Mouse (Mus musculus): ENCODE measurements around the gene Susd3. TPM values are rescaled to one million over a fixed set of nuclear protein-coding genes. Genes with fewer than 3 reads are reported as not detected.

Gene Susd3
- polyA plus RNA-seq, 1 experiment from 2014 or later = 0.81 TPM

GRCm38 (mm10) chr13:49212711-49213500 is 35.6 kb downstream of the Susd3 start:
- WGBS = 78% methylated on average over 4 of the region's 4 CpGs
- no peaks in the 10 kb centered on the region for H3K36me3 ChIP-seq (ENCODE audit: control insufficient read depth, insufficient read depth, low read length)
- H3K4me2 ChIP-seq = no peak overlapping the region
- peaks cover 11% of the 10 kb centered on the region for H3K27me3 ChIP-seq (ENCODE audit: control insufficient read depth, insufficient read depth, low read length)
- H3K9me3 ChIP-seq (ENCODE audit: control insufficient read depth, low read length) = no peaks in the 10 kb centered on the region
- peaks cover 13% of the 10 kb centered on the region; the same call in 1 of the 2 replicates for H3K4me1 ChIP-seq (ENCODE audit: control insufficient read depth, insufficient read depth, low read length)
- DNase-seq (ENCODE audit: low spot score, missing footprints) = peak; percentile 80
- no peak overlapping the region for H3K4me3 ChIP-seq (ENCODE audit: low read depth, low read length)
- no peak overlapping the region for H3K9ac ChIP-seq (ENCODE audit: low read length)
- H3K27ac ChIP-seq (ENCODE audit: low read depth, low read length) = no peak overlapping the region
- no peak for ATAC-seq (ENCODE audit: low FRiP score)

- Histone ChIP-seq H3K9ac (ENCODE audit: low read length) (no peak overlapping the region), H3K9me3 (ENCODE audit: control insufficient read depth, low read length) (no peaks in the 10 kb centered on the region), H3K4me1 (ENCODE audit: control insufficient read depth, insufficient read depth, low read length) (peaks cover 9% of the 10 kb centered on the region; the same call in 1 of the 2 replicates), H3K4me3 (ENCODE audit: low read depth, low read length) (no peak overlapping the region), H3K4me2 (no peak overlapping the region), H3K27ac (ENCODE audit: low read depth, low read length) (no peak overlapping the region), H3K36me3 (ENCODE audit: control insufficient read depth, insufficient read depth, low read length) (no peaks in the 10 kb centered on the region), H3K27me3 (ENCODE audit: control insufficient read depth, insufficient read depth, low read length) (no peaks in the 10 kb centered on the region)
- WGBS = 58% methylated on average over 7 of the region's 7 CpGs
- DNase-seq (ENCODE audit: low spot score, missing footprints) (no peak), ATAC-seq (ENCODE audit: low FRiP score) (no peak)
These were observed 39.2 kb downstream of the Susd3 start for GRCm38 (mm10) chr13:49209306-49209705.

GRCm38 (mm10) chr13:49206341-49206740 is 42.2 kb downstream of the Susd3 start:
- Histone ChIP-seq H3K9ac (ENCODE audit: low read length) (no peak overlapping the region), H3K9me3 (ENCODE audit: control insufficient read depth, low read length) (no peaks in the 10 kb centered on the region), H3K27me3 (ENCODE audit: control insufficient read depth, insufficient read depth, low read length) (no peaks in the 10 kb centered on the region), H3K4me1 (ENCODE audit: control insufficient read depth, insufficient read depth, low read length) (peaks cover under 1% of the 10 kb centered on the region; the same call in 1 of the 2 replicates), H3K4me3 (ENCODE audit: low read depth, low read length) (no peak overlapping the region), H3K36me3 (ENCODE audit: control insufficient read depth, insufficient read depth, low read length) (no peaks in the 10 kb centered on the region), H3K27ac (ENCODE audit: low read depth, low read length) (no peak overlapping the region), H3K4me2 (no peak overlapping the region)
- no peak for DNase-seq (ENCODE audit: low spot score, missing footprints)
- ATAC-seq (ENCODE audit: low FRiP score) = no peak
- 87% methylated on average over 2 of the region's 2 CpGs for WGBS

DNA sequence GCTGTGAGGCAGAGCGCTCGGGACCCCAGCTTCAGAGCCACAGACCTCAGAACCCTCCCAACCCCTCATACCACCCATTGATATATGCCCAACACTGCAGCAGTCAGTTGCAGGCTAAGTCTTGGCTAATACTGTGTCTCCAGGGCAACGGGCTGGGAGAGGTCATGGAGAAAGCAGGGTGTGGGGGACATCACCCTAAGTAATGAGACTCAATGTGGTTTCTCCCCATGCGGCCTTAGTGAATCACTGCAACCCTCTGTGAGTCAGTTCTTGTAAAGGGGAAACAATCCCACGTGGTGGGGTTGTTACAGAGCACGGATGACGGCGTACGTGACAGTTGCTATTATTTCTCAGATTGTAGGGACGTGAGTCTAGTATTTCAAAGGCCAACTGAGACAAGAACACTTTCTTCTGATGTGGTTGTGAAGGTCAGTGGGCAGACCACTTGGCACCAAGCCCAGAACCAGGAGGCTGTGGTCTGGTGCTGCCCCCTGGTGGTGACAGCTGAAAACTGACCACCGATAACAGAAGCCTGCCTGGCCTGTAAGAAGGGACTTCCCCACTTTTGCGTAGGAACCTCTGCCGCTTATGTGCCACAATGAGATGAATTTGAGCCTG is 43.0 kb downstream of the Susd3 start:
- Histone ChIP-seq H3K36me3 (ENCODE audit: control insufficient read depth, insufficient read depth, low read length) (no peaks in the 10 kb centered on the region), H3K4me1 (ENCODE audit: control insufficient read depth, insufficient read depth, low read length) (no peaks in the 10 kb centered on the region), H3K9me3 (ENCODE audit: control insufficient read depth, low read length) (no peaks in the 10 kb centered on the region), H3K4me2 (no peak overlapping the region), H3K27ac (ENCODE audit: low read depth, low read length) (no peak overlapping the region), H3K4me3 (ENCODE audit: low read depth, low read length) (no peak overlapping the region), H3K9ac (ENCODE audit: low read length) (no peak overlapping the region), H3K27me3 (ENCODE audit: control insufficient read depth, insufficient read depth, low read length) (no peaks in the 10 kb centered on the region)
- 55% methylated on average over 13 of the region's 13 CpGs for WGBS
- DNase-seq (ENCODE audit: low spot score, missing footprints) (peak; percentile 98), ATAC-seq (ENCODE audit: low FRiP score) (peak; percentile 44)

DNA sequence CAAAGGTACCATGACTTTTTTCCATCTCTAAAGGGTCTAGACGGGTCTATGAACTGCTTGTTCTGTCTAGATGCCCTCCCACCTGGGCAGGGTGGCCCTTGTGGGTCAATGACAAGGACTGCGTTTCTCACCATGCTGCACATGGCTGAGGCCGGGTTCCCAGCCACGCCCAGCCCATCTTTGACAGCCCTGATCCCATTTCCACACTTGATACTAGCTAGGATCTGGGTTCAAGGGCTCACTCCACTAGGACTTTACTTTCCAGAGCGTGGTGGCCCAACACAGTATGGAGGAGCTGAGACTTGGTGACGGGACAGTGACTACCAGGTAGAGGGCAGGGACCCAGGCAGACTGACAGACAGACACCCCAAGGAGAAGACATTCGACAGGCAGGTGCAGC is 46.0 kb downstream of the Susd3 start:
- 89% methylated on average over 7 of the region's 7 CpGs for WGBS
- Histone ChIP-seq H3K9ac (ENCODE audit: low read length) (no peak overlapping the region), H3K27me3 (ENCODE audit: control insufficient read depth, insufficient read depth, low read length) (no peaks in the 10 kb centered on the region), H3K4me3 (ENCODE audit: low read depth, low read length) (no peak overlapping the region), H3K9me3 (ENCODE audit: control insufficient read depth, low read length) (no peaks in the 10 kb centered on the region), H3K4me1 (ENCODE audit: control insufficient read depth, insufficient read depth, low read length) (no peaks in the 10 kb centered on the region), H3K36me3 (ENCODE audit: control insufficient read depth, insufficient read depth, low read length) (no peaks in the 10 kb centered on the region), H3K4me2 (no peak overlapping the region), H3K27ac (ENCODE audit: low read depth, low read length) (no peak overlapping the region)
- no peak for ATAC-seq (ENCODE audit: low FRiP score)
- no peak for DNase-seq (ENCODE audit: low spot score, missing footprints)

GRCm38 (mm10) chr13:49200688-49201087 is 47.8 kb downstream of the Susd3 start:
- no peak overlapping the region for H3K4me3 ChIP-seq (ENCODE audit: low read depth, low read length)
- no peak overlapping the region for H3K9ac ChIP-seq (ENCODE audit: low read length)
- ATAC-seq (ENCODE audit: low FRiP score) = no peak
- H3K27me3 ChIP-seq (ENCODE audit: control insufficient read depth, insufficient read depth, low read length) = no peaks in the 10 kb centered on the region
- H3K4me1 ChIP-seq (ENCODE audit: control insufficient read depth, insufficient read depth, low read length) = no peaks in the 10 kb centered on the region
- no peaks in the 10 kb centered on the region for H3K36me3 ChIP-seq (ENCODE audit: control insufficient read depth, insufficient read depth, low read length)
- H3K4me2 ChIP-seq = no peak overlapping the region
- 85% methylated on average over 13 of the region's 13 CpGs for WGBS
- no peaks in the 10 kb centered on the region for H3K9me3 ChIP-seq (ENCODE audit: control insufficient read depth, low read length)
- no peak overlapping the region for H3K27ac ChIP-seq (ENCODE audit: low read depth, low read length)
- DNase-seq (ENCODE audit: low spot score, missing footprints) = peak; percentile 17

DNA sequence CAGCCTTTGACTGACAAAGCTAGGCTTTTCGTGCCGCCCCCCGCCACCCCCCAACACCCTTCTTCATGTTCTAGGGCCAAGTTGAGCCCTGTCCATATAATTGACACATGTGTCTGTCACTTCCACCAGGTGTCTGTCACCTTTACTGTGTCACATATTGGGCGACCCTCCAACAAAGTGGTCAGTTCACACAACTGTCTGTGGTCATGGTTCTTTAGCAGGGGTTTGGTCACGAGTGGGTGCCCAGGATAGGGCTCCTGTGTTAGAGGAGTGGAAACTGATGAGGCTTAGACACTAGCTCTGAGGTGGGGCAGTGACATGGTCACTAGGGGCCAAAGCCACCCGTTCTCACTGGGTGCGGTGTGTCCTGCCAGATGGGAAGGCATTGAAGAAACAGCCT is 48.6 kb downstream of the Susd3 start:
- H3K4me1 ChIP-seq (ENCODE audit: control insufficient read depth, insufficient read depth, low read length) = no peaks in the 10 kb centered on the region
- ATAC-seq (ENCODE audit: low FRiP score) = no peak
- H3K36me3 ChIP-seq (ENCODE audit: control insufficient read depth, insufficient read depth, low read length) = no peaks in the 10 kb centered on the region
- no peaks in the 10 kb centered on the region for H3K27me3 ChIP-seq (ENCODE audit: control insufficient read depth, insufficient read depth, low read length)
- WGBS = 87% methylated on average over 7 of the region's 7 CpGs
- H3K4me2 ChIP-seq = no peak overlapping the region
- peak; percentile 53 for DNase-seq (ENCODE audit: low spot score, missing footprints)
- no peak overlapping the region for H3K4me3 ChIP-seq (ENCODE audit: low read depth, low read length)
- H3K9ac ChIP-seq (ENCODE audit: low read length) = no peak overlapping the region
- H3K9me3 ChIP-seq (ENCODE audit: control insufficient read depth, low read length) = no peaks in the 10 kb centered on the region
- no peak overlapping the region for H3K27ac ChIP-seq (ENCODE audit: low read depth, low read length)

DNA sequence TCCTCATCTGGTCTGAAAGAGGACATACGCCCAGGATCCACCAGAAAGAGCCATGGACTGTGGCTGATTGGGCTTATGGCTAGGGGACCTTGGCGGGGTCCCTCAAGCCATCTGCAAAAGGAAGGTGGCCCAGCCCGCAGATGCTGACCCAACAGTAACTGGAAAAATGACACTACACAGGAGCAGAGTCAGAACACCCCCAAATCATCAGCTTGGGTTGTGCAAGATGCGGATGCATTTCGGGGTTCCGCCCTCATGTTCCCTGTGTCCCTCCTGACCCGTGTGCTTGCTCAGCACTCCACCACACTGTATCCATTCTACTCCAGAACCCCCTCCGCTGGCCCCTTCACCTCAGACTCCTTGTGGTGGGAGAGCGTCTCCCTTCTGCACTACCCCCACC is 49.8 kb downstream of the Susd3 start:
- Histone ChIP-seq H3K27me3 (ENCODE audit: control insufficient read depth, insufficient read depth, low read length) (no peaks in the 10 kb centered on the region), H3K4me3 (ENCODE audit: low read depth, low read length) (no peak overlapping the region), H3K27ac (ENCODE audit: low read depth, low read length) (no peak overlapping the region), H3K9ac (ENCODE audit: low read length) (no peak overlapping the region), H3K4me2 (no peak overlapping the region), H3K4me1 (ENCODE audit: control insufficient read depth, insufficient read depth, low read length) (no peaks in the 10 kb centered on the region), H3K36me3 (ENCODE audit: control insufficient read depth, insufficient read depth, low read length) (no peaks in the 10 kb centered on the region), H3K9me3 (ENCODE audit: control insufficient read depth, low read length) (no peaks in the 10 kb centered on the region)
- ATAC-seq (ENCODE audit: low FRiP score) (no peak), DNase-seq (ENCODE audit: low spot score, missing footprints) (no peak)
- 91% methylated on average over 9 of the region's 9 CpGs for WGBS

GRCm38 (mm10) chr13:49196766-49197165 is 51.7 kb downstream of the Susd3 start:
- no peak overlapping the region for H3K4me3 ChIP-seq (ENCODE audit: low read depth, low read length)
- no peaks in the 10 kb centered on the region for H3K9me3 ChIP-seq (ENCODE audit: control insufficient read depth, low read length)
- DNase-seq (ENCODE audit: low spot score, missing footprints) = no peak
- 88% methylated on average over 6 of the region's 6 CpGs for WGBS
- H3K27me3 ChIP-seq (ENCODE audit: control insufficient read depth, insufficient read depth, low read length) = no peaks in the 10 kb centered on the region
- H3K4me1 ChIP-seq (ENCODE audit: control insufficient read depth, insufficient read depth, low read length) = no peaks in the 10 kb centered on the region; the same call in 1 of the 2 replicates
- ATAC-seq (ENCODE audit: low FRiP score) = no peak
- no peak overlapping the region for H3K4me2 ChIP-seq
- no peak overlapping the region for H3K27ac ChIP-seq (ENCODE audit: low read depth, low read length)
- no peaks in the 10 kb centered on the region for H3K36me3 ChIP-seq (ENCODE audit: control insufficient read depth, insufficient read depth, low read length)
- H3K9ac ChIP-seq (ENCODE audit: low read length) = no peak overlapping the region

Measured in midbrain, embryonic 11.5 days (tissue).